Mouse (Mus musculus): ENCODE results near the gene Dynlt1b. TPM values are rescaled to one million over a fixed set of nuclear protein-coding genes. Genes with fewer than 3 reads are reported as not detected.
"Not testable (repeated sequence)": the region's sequence is repeated elsewhere in the genome, so short reads cannot be mapped to it uniquely, and the experiment has no call there.

Dynlt1b gene
- polyA plus RNA-seq, 1 experiment from 2014 or later = 632 TPM

GRCm38 (mm10) chr17:6420557-6420956 lies 9.4 kb upstream of the Dynlt1b start:
- not testable (repeated sequence) for DNase-seq (ENCODE audit: low spot score); H3K27ac ChIP-seq; H3K36me3 ChIP-seq (ENCODE audit: insufficient read depth, low read length); H3K4me2 ChIP-seq (ENCODE audit: low read length); H3K9ac ChIP-seq (ENCODE audit: low read depth, low read length); H3K9me3 ChIP-seq (replicated peaks; ENCODE audit: low read length); ATAC-seq (replicated peaks; ENCODE audit: low FRiP score, low read depth); H3K4me1 ChIP-seq (replicated peaks; ENCODE audit: insufficient read depth, low read length); H3K27me3 ChIP-seq (ENCODE audit: insufficient read depth, low read length); H3K4me3 ChIP-seq (replicated peaks; ENCODE audit: low read depth, low read length)
- WGBS = 92% methylated on average over 1 of the region's 2 CpGs

GRCm38 (mm10) chr17:6421547-6422326 lies 8.2 kb upstream of the Dynlt1b start:
- not testable (repeated sequence) for H3K4me1 ChIP-seq (replicated peaks; ENCODE audit: insufficient read depth, low read length); H3K9me3 ChIP-seq (replicated peaks; ENCODE audit: low read length); H3K27me3 ChIP-seq (ENCODE audit: insufficient read depth, low read length); H3K9ac ChIP-seq (ENCODE audit: low read depth, low read length); ATAC-seq (replicated peaks; ENCODE audit: low FRiP score, low read depth); H3K27ac ChIP-seq; H3K36me3 ChIP-seq (ENCODE audit: insufficient read depth, low read length); H3K4me3 ChIP-seq (replicated peaks; ENCODE audit: low read depth, low read length); H3K4me2 ChIP-seq (ENCODE audit: low read length)
- DNase-seq (ENCODE audit: low spot score) = peak; percentile 22
- 51% methylated on average over 10 of the region's 14 CpGs for WGBS

GRCm38 (mm10) chr17:6422370-6422769 lies 7.5 kb upstream of the Dynlt1b start:
- H3K9ac ChIP-seq (ENCODE audit: low read depth, low read length); H3K9me3 ChIP-seq (replicated peaks; ENCODE audit: low read length); DNase-seq (ENCODE audit: low spot score); ATAC-seq (replicated peaks; ENCODE audit: low FRiP score, low read depth); H3K36me3 ChIP-seq (ENCODE audit: insufficient read depth, low read length); H3K4me1 ChIP-seq (replicated peaks; ENCODE audit: insufficient read depth, low read length); H3K4me2 ChIP-seq (ENCODE audit: low read length); H3K27me3 ChIP-seq (ENCODE audit: insufficient read depth, low read length); H3K4me3 ChIP-seq (replicated peaks; ENCODE audit: low read depth, low read length); H3K27ac ChIP-seq: not testable (repeated sequence)
- 62% methylated on average over 2 of the region's 2 CpGs for WGBS

GRCm38 (mm10) chr17:6422805-6423204 lies 7.1 kb upstream of the Dynlt1b start:
- DNase-seq (ENCODE audit: low spot score); H3K36me3 ChIP-seq (ENCODE audit: insufficient read depth, low read length); H3K4me2 ChIP-seq (ENCODE audit: low read length); H3K4me1 ChIP-seq (replicated peaks; ENCODE audit: insufficient read depth, low read length); H3K27ac ChIP-seq; H3K9ac ChIP-seq (ENCODE audit: low read depth, low read length); ATAC-seq (replicated peaks; ENCODE audit: low FRiP score, low read depth); H3K4me3 ChIP-seq (replicated peaks; ENCODE audit: low read depth, low read length); H3K9me3 ChIP-seq (replicated peaks; ENCODE audit: low read length); H3K27me3 ChIP-seq (ENCODE audit: insufficient read depth, low read length): not testable (repeated sequence)
- WGBS = 68% methylated on average over 3 of the region's 3 CpGs

- not testable (repeated sequence) for H3K9me3 ChIP-seq (replicated peaks; ENCODE audit: low read length); H3K9ac ChIP-seq (ENCODE audit: low read depth, low read length); H3K4me3 ChIP-seq (replicated peaks; ENCODE audit: low read depth, low read length); H3K27me3 ChIP-seq (ENCODE audit: insufficient read depth, low read length); H3K36me3 ChIP-seq (ENCODE audit: insufficient read depth, low read length); ATAC-seq (replicated peaks; ENCODE audit: low FRiP score, low read depth); H3K4me1 ChIP-seq (replicated peaks; ENCODE audit: insufficient read depth, low read length); H3K4me2 ChIP-seq (ENCODE audit: low read length); H3K27ac ChIP-seq
- peak; percentile 47 for DNase-seq (ENCODE audit: low spot score)
- 54% methylated on average over 12 of the region's 12 CpGs for WGBS
Measured at GRCm38 (mm10) chr17:6424294-6424980, 5.5 kb upstream of the Dynlt1b start.

GRCm38 (mm10) chr17:6425325-6425724 lies 4.6 kb upstream of the Dynlt1b start:
- H3K4me2 ChIP-seq (ENCODE audit: low read length); H3K9me3 ChIP-seq (replicated peaks; ENCODE audit: low read length); H3K27me3 ChIP-seq (ENCODE audit: insufficient read depth, low read length); H3K27ac ChIP-seq; H3K4me3 ChIP-seq (replicated peaks; ENCODE audit: low read depth, low read length); H3K36me3 ChIP-seq (ENCODE audit: insufficient read depth, low read length); ATAC-seq (replicated peaks; ENCODE audit: low FRiP score, low read depth); H3K4me1 ChIP-seq (replicated peaks; ENCODE audit: insufficient read depth, low read length); H3K9ac ChIP-seq (ENCODE audit: low read depth, low read length): not testable (repeated sequence)
- 79% methylated on average over 2 of the region's 3 CpGs for WGBS
- DNase-seq (ENCODE audit: low spot score) = peak; percentile 57

- DNase-seq (ENCODE audit: low spot score); H3K9me3 ChIP-seq (replicated peaks; ENCODE audit: low read length); H3K9ac ChIP-seq (ENCODE audit: low read depth, low read length); H3K36me3 ChIP-seq (ENCODE audit: insufficient read depth, low read length); H3K4me1 ChIP-seq (replicated peaks; ENCODE audit: insufficient read depth, low read length); H3K4me2 ChIP-seq (ENCODE audit: low read length); ATAC-seq (replicated peaks; ENCODE audit: low FRiP score, low read depth); H3K27ac ChIP-seq; H3K4me3 ChIP-seq (replicated peaks; ENCODE audit: low read depth, low read length); H3K27me3 ChIP-seq (ENCODE audit: insufficient read depth, low read length): not testable (repeated sequence)
- 75% methylated on average over 4 of the region's 8 CpGs for WGBS
Measured at GRCm38 (mm10) chr17:6426869-6427268, 3.0 kb upstream of the Dynlt1b start.

GRCm38 (mm10) chr17:6428926-6429325 lies 986 bp upstream of the Dynlt1b start:
- 81% methylated on average over 2 of the region's 2 CpGs for WGBS
- H3K4me3 ChIP-seq (replicated peaks; ENCODE audit: low read depth, low read length); H3K9ac ChIP-seq (ENCODE audit: low read depth, low read length); H3K27ac ChIP-seq; ATAC-seq (replicated peaks; ENCODE audit: low FRiP score, low read depth); H3K27me3 ChIP-seq (ENCODE audit: insufficient read depth, low read length); H3K9me3 ChIP-seq (replicated peaks; ENCODE audit: low read length); H3K4me2 ChIP-seq (ENCODE audit: low read length); H3K4me1 ChIP-seq (replicated peaks; ENCODE audit: insufficient read depth, low read length); H3K36me3 ChIP-seq (ENCODE audit: insufficient read depth, low read length): not testable (repeated sequence)
- peak; percentile 25 for DNase-seq (ENCODE audit: low spot score)

- 0 out of 2 replicates have a peak, but pooled peaks have one; percentile 11 for ATAC-seq (replicated peaks; ENCODE audit: low FRiP score, low read depth)
- not testable (repeated sequence) for DNase-seq (ENCODE audit: low spot score); H3K9me3 ChIP-seq (replicated peaks; ENCODE audit: low read length); H3K27ac ChIP-seq; H3K27me3 ChIP-seq (ENCODE audit: insufficient read depth, low read length); H3K4me1 ChIP-seq (replicated peaks; ENCODE audit: insufficient read depth, low read length); H3K36me3 ChIP-seq (ENCODE audit: insufficient read depth, low read length)
- peak overlapping the region; percentile 56 for H3K9ac ChIP-seq (ENCODE audit: low read depth, low read length)
- H3K4me3 ChIP-seq (replicated peaks; ENCODE audit: low read depth, low read length) = peak overlapping the region; percentile 54
- under 1% methylated on average over 6 of the region's 9 CpGs for WGBS
- peak overlapping the region; percentile 56 for H3K4me2 ChIP-seq (ENCODE audit: low read length)
Measured at GRCm38 (mm10) chr17:6430410-6431001, 594 bp downstream of the Dynlt1b start.

Data from kidney, postnatal 0 days (tissue).